29 mouse cellular contexts compared by ENCODE assay signal in the genomic region with DNA sequence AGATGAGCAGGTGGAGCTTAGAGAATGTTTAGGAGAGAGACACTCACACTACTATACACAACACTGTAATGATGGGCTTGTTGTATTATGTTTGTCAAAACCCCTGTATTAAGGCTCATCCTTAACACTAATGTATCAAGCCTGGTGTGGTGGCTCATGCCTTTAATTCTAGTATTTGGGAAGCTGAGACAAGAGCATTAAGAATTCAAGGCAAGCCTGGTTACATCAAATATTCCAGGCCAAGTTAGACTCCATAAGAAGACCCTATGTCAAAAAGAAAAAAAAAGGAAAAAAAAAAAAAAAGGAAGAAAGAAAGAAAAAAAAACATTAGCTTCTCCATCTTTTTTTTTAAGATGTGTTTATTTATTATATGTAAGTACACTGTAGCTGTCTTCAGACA. TPM values are rescaled to one million over a fixed set of nuclear protein-coding genes. Genes with fewer than 3 reads are reported as not detected.
DNase-seq lines count a peak whose midpoint lies in the region; ATAC-seq and TF ChIP-seq lines count a peak whose summit lies in the region.
"Had no signal": no experiment of that assay in that cellular context is flagged by ENCODE, and none has a peak within 500 bp of the region (broad histone marks: within the 10 kb centered on the region; RNA-seq: fewer than 3 reads in every experiment).

No protein-coding gene starts in this region.

- no peaks in the 10 kb centered on the region for H3K9me3 ChIP-seq in megakaryocyte, embryonic 14.5 days
- H3K9me3 ChIP-seq in midbrain, embryonic 14.5 days (ENCODE audit: control insufficient read depth, low read length): no peaks in the 10 kb centered on the region
- H3K9me3 ChIP-seq: embryonic facial prominence, embryonic 13.5 days; embryonic facial prominence, embryonic 15.5 days; forebrain, embryonic 10.5 days; forebrain, embryonic 12.5 days had no signal

- TF ChIP-seq CTCF in bone marrow macrophage, adult 2 months (IDR thresholded peaks at IDR 0.05; ENCODE audit: low read depth, low read length): no peak

- no peak for ATAC-seq in megakaryocyte, adult 5-6 weeks (ENCODE audit: poor library complexity, severe bottlenecking)
- ATAC-seq in midbrain, embryonic 14.5 days (ENCODE audit: low FRiP score, low TSS enrichment): no peak
- ATAC-seq: activated CD4-positive, CD25-positive, alpha-beta regulatory T cell, adult 4 months; CD4-positive, CD25-positive, alpha-beta regulatory T cell, adult 4 months; forebrain, embryonic 14.5 days; forebrain, embryonic 16.5 days; Patski had no signal

- peak overlapping the region; percentile 89 for H3K4me3 ChIP-seq in megakaryocyte, embryonic 14.5 days (replicated peaks)
- no peak overlapping the region for H3K4me3 ChIP-seq in bone marrow macrophage, adult 2 months (ENCODE audit: insufficient read depth, low read length)
- H3K4me3 ChIP-seq in midbrain, embryonic 14.5 days (replicated peaks; ENCODE audit: low read depth, low read length): no peak overlapping the region
- H3K4me3 ChIP-seq: embryonic facial prominence, embryonic 13.5 days; embryonic facial prominence, embryonic 15.5 days; erythroblast, embryonic 14.5 days; forebrain, embryonic 10.5 days; forebrain, embryonic 12.5 days had no signal

- H3K4me1 ChIP-seq in megakaryocyte, embryonic 14.5 days: peaks cover 67% of the 10 kb centered on the region
- H3K4me1 ChIP-seq in bone marrow macrophage, adult 2 months (ENCODE audit: control insufficient read depth, insufficient read depth, low read length): peaks cover 38% of the 10 kb centered on the region
- peaks cover 8% of the 10 kb centered on the region for H3K4me1 ChIP-seq in midbrain, embryonic 14.5 days (ENCODE audit: control insufficient read depth, insufficient read depth, low read length)

- no peak for DNase-seq in right cerebral cortex, postnatal 25 days
- no peak for DNase-seq in midbrain, embryonic 14.5 days
- DNase-seq: adrenal gland, adult 8-10 months; adrenal gland, postnatal 14 days; adrenal gland, postnatal 36 days; cerebellum, adult 11 months; cerebellum, adult 18-20 months; cerebellum, adult 8-10 months; cerebellum, adult 9-11 months; cerebellum, postnatal 14 days; cerebellum, postnatal 36 days; embryo, embryonic 11 days had no signal

- H3K9ac ChIP-seq in midbrain, embryonic 14.5 days (replicated peaks; ENCODE audit: low read length): no peak overlapping the region
- H3K9ac ChIP-seq: embryonic facial prominence, embryonic 13.5 days; embryonic facial prominence, embryonic 15.5 days; forebrain, embryonic 12.5 days had no signal

- H3K27me3 ChIP-seq in megakaryocyte, embryonic 14.5 days (replicated peaks): no peaks in the 10 kb centered on the region
- H3K27me3 ChIP-seq in midbrain, embryonic 14.5 days (ENCODE audit: control insufficient read depth, insufficient read depth, low read length): no peaks in the 10 kb centered on the region
- H3K27me3 ChIP-seq: embryonic facial prominence, embryonic 13.5 days; embryonic facial prominence, embryonic 15.5 days; forebrain, embryonic 12.5 days; Patski had no signal

- no peak for TF ChIP-seq POLR2A in bone marrow macrophage, adult 2 months (IDR thresholded peaks at IDR 0.05; ENCODE audit: borderline replicate concordance, low read depth, low read length)

- 0 out of 2 replicates have a peak overlapping the region, but pooled peaks have one; percentile 23 for H3K27ac ChIP-seq in bone marrow macrophage, adult 2 months (ENCODE audit: insufficient read depth, low read depth, low read length)
- H3K27ac ChIP-seq in midbrain, embryonic 14.5 days (replicated peaks; ENCODE audit: low read depth, low read length): no peak overlapping the region
- H3K27ac ChIP-seq: embryonic facial prominence, embryonic 13.5 days; embryonic facial prominence, embryonic 15.5 days; forebrain, embryonic 10.5 days; forebrain, embryonic 12.5 days had no signal

- peaks cover 29% of the 10 kb centered on the region for H3K36me3 ChIP-seq in megakaryocyte, embryonic 14.5 days (replicated peaks; ENCODE audit: low read length)
- H3K36me3 ChIP-seq in midbrain, embryonic 14.5 days (ENCODE audit: control insufficient read depth, insufficient read depth, low read length): no peaks in the 10 kb centered on the region
- H3K36me3 ChIP-seq: embryonic facial prominence, embryonic 13.5 days; embryonic facial prominence, embryonic 15.5 days; forebrain, embryonic 10.5 days; forebrain, embryonic 12.5 days had no signal

- no peak overlapping the region for H3K4me2 ChIP-seq in midbrain, embryonic 14.5 days (ENCODE audit: low read length)
- H3K4me2 ChIP-seq: embryonic facial prominence, embryonic 13.5 days; embryonic facial prominence, embryonic 15.5 days; forebrain, embryonic 12.5 days had no signal

RNA-seq across cellular contexts. Expression of a gene that starts 3.3 kb away (rescaled TPM):
- polyA plus RNA-seq in megakaryocyte, embryonic 14.5 days (2012; ENCODE audit: insufficient read depth, low replicate concordance): 3.1 and 4.8 TPM in 2 replicates
- total RNA-seq in megakaryocyte, adult 5-6 weeks (2015): 35.9 and 38.4 TPM in 2 replicates
- 35.1 and 39.4 TPM in 2 replicates for total RNA-seq in megakaryocyte, adult 5-6 weeks (2017)
- polyA plus RNA-seq in bone marrow macrophage, adult 2 months (2012; ENCODE audit: insufficient read depth, insufficient read length, missing spikeins): 36.4 and 43.1 TPM in 2 replicates
- 7.8 and 12.0 TPM in 2 replicates for polyA plus RNA-seq in midbrain, embryonic 14.5 days (2014; fragmentation: Nextera tagmentation; extraction: Ambion mirVana)

RNA-seq across cellular contexts. Expression of a gene that starts 20.6 kb away (rescaled TPM):
- polyA plus RNA-seq in megakaryocyte, embryonic 14.5 days (2012; ENCODE audit: insufficient read depth, low replicate concordance): 3.3 and 14.1 TPM in 2 replicates
- 1.2 TPM in 1 of 2 replicates, not detected in the other for total RNA-seq in megakaryocyte, adult 5-6 weeks (2015)
- not detected in 2 replicates for total RNA-seq in megakaryocyte, adult 5-6 weeks (2017)
- polyA plus RNA-seq in bone marrow macrophage, adult 2 months (2012; ENCODE audit: insufficient read depth, insufficient read length, missing spikeins): not detected in 2 replicates
- polyA plus RNA-seq in midbrain, embryonic 14.5 days (2014; fragmentation: Nextera tagmentation; extraction: Ambion mirVana): 0.90 and 0.95 TPM in 2 replicates
- total RNA-seq: common myeloid progenitor, adult 5-6 weeks had no signal
- polyA plus RNA-seq: activated CD4-positive, CD25-positive, alpha-beta regulatory T cell, adult 4 months; CD4-positive, CD25-positive, alpha-beta regulatory T cell, adult 4 months; embryonic facial prominence, embryonic 11.5 days; forebrain, embryonic 12.5 days had no signal

RNA-seq across cellular contexts. Expression of a gene that starts 21.1 kb away (rescaled TPM):
- 2.7 and 7.6 TPM in 2 replicates for polyA plus RNA-seq in megakaryocyte, embryonic 14.5 days (2012; ENCODE audit: insufficient read depth, low replicate concordance)
- 7.5 and 10.3 TPM in 2 replicates for total RNA-seq in megakaryocyte, adult 5-6 weeks (2015)
- 5.2 and 5.4 TPM in 2 replicates for total RNA-seq in megakaryocyte, adult 5-6 weeks (2017)
- 11.2 and 16.8 TPM in 2 replicates for polyA plus RNA-seq in bone marrow macrophage, adult 2 months (2012; ENCODE audit: insufficient read depth, insufficient read length, missing spikeins)
- 40.9 and 44.0 TPM in 2 replicates for polyA plus RNA-seq in midbrain, embryonic 14.5 days (2014; fragmentation: Nextera tagmentation; extraction: Ambion mirVana)

RNA-seq across cellular contexts. Expression of a gene that starts 48.5 kb away (rescaled TPM):
- 1.4 TPM in 1 of 2 replicates, not detected in the other for polyA plus RNA-seq in megakaryocyte, embryonic 14.5 days (2012; ENCODE audit: insufficient read depth, low replicate concordance)
- not detected in 2 replicates for total RNA-seq in megakaryocyte, adult 5-6 weeks (2015)
- not detected in 2 replicates for total RNA-seq in megakaryocyte, adult 5-6 weeks (2017)
- polyA plus RNA-seq in bone marrow macrophage, adult 2 months (2012; ENCODE audit: insufficient read depth, insufficient read length, missing spikeins): 0.63 TPM in 1 of 2 replicates, not detected in the other
- 0.34 and 0.71 TPM in 2 replicates for polyA plus RNA-seq in midbrain, embryonic 14.5 days (2014; fragmentation: Nextera tagmentation; extraction: Ambion mirVana)
- total RNA-seq: adrenal gland, adult 18-20 months; adrenal gland, adult 8-10 months; adrenal gland, postnatal 14 days; adrenal gland, postnatal 36 days; common myeloid progenitor, adult 5-6 weeks; ES-E14 had no signal
- polyA plus RNA-seq: activated CD4-positive, CD25-positive, alpha-beta regulatory T cell, adult 4 months; CD4-positive, CD25-positive, alpha-beta regulatory T cell, adult 4 months; embryonic facial prominence, embryonic 11.5 days; embryonic facial prominence, embryonic 13.5 days; erythroblast, embryonic 14.5 days; forebrain, embryonic 10.5 days; forebrain, embryonic 12.5 days; forebrain, embryonic 14.5 days had no signal
